Mouse (Mus musculus): ENCODE data around the gene Gm9821.
A peak's percentile ranks its signal among the peaks of the same experiment; 100 is the strongest.

The Gm9821 gene

DNA sequence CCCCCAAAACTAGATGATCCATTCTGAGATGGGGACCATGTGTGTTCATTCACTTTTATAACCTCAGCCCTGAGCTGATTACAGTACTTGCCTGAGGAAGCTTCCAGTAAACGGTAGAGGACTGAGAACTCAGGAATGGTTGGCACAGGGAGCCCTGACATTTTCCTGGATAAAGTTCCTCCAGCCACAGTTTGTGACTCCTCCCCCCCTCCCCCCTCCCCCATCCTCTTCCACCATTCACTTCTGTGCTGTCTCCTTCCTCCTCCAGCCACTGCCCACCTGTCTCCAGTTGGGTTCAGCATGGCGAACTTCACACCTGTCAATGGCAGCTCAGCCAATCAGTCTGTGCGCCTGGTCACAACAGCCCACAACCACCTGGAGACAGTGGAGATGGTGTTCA, 18.6 kb upstream of the Gm9821 start, which contains the start of gene Chrm4:
Chrm4 (plus strand) TSS at position 301 of the 400 bp plus-strand sequence.
- no peak for DNase-seq (ENCODE audit: low spot score in 2 of 2)

DNA sequence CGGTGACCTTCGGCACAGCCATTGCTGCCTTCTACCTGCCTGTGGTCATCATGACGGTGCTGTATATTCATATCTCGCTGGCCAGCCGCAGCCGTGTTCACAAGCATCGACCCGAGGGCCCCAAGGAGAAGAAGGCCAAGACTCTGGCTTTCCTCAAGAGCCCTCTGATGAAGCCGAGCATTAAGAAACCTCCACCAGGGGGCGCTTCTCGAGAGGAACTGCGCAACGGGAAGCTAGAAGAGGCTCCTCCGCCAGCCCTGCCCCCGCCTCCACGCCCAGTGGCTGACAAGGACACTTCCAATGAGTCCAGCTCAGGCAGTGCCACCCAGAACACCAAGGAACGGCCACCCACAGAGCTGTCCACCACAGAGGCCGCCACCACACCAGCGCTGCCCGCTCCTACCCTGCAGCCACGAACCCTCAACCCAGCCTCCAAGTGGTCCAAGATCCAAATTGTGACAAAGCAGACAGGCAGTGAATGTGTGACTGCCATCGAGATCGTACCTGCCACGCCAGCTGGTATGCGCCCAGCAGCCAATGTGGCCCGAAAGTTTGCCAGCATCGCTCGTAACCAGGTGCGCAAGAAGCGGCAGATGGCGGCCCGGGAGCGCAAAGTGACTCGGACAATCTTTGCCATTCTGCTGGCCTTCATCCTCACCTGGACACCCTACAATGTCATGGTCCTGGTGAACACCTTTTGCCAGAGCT, 17.5 kb upstream of the Gm9821 start:
- peak in 1 of 2 experiments; percentile 80 for DNase-seq (ENCODE audit: low spot score in 2 of 2)

DNA sequence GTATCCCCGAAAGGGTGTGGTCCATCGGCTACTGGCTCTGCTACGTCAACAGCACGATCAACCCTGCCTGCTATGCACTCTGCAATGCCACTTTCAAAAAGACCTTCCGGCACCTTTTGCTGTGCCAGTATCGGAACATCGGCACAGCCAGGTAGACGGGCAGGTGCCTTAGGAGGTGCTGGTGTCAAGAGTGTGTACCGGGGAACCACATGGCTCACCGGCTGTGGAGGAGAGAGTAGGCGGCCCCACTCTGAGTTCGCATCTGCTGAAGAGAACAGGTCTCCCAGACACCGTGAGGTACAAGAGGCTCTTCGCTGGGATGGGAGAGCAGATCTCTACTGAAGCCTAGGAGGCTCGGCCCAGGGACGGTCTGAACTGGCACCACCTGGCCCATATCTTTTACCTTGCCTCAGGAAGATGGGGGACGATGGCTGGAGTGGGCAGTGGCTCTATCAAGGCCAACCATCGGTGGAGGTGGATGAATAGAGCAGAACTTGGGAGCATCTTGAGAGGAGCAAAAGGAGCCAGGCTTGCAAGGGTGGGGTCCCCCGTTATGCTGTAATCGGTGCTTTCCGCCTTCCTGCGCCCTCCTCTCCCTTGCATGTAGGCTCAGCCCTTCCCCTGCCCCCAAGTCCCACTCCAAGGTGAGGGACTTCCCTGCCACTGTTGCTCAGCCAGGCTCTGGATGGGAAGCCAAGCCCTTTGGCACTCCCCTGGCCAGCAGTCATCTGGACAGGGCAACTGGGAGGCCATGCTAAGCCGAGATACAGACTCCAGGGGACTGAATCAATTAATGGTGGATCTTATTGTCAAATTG, 16.8 kb upstream of the Gm9821 start:
- no peak for DNase-seq (ENCODE audit: low spot score in 2 of 2)

DNA sequence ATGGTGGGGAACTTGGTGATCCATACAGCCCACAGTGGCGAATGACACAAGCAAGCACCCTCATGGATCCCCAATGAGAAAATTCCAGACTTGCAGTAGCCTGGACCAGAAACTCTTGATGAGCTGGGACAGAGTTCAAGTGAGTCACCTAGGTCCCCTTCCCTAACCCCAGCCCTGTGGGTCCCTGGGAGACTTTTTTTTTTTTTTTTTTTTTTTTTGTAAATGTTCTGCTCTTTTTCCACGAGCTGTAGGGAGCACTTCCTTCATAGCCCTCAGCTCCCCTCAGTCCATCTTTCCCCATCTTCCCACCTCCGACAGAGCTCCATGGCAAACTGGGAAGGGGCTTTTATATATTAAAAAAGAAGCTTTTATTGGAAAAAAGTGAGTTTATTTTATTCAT, 16.0 kb upstream of the Gm9821 start:
- DNase-seq (ENCODE audit: low spot score in 2 of 2): no peak

DNA sequence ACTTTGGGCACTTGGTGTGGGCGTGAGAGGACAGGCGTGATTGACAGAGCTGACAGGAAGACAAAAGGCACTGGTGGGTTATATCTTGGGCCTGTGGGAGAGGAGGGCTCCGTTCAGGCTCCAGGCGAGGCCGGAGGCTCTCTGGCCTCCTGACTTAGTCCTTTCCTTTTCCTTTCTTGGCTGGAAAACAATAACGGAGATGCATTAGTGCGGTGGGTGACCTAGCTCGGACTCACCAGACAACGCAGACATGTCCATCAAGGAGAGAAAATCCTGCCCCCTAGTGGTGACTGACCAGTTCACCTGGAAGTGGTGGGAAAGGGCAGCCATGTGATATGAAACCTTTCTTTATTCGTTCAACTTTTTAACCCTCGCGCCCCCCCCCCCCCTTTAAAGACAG, 15.6 kb upstream of the Gm9821 start:
- DNase-seq (ENCODE audit: low spot score in 2 of 2): peak in 1 of 2 experiments; percentile 75

DNA sequence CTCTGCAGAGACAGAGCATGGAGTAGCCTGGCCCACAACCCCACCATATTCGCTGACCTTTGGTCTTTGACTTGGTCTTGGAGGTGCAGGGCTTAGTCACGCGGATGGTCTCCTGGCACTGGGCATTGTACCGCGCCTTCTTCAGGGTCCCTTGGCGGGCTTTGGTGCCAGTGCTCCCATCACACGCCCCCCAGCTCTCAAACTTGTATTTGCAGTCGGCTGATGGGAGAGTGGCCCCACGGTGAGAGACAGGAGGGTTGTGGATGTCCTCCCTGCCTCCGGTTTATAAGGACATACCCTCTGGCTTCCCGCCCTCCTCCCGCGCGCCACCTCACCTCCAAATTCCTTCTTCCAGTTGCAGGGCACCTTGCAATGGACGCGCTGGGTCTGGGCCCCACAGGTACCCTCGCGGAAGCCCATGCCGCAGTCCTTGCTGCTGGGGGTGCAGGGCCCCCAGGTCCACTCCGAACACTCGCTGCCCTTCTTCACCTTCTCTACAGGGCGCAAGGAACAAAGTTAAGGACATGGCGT, 14.7 kb upstream of the Gm9821 start:
- no peak for DNase-seq (ENCODE audit: low spot score in 2 of 2)

DNA sequence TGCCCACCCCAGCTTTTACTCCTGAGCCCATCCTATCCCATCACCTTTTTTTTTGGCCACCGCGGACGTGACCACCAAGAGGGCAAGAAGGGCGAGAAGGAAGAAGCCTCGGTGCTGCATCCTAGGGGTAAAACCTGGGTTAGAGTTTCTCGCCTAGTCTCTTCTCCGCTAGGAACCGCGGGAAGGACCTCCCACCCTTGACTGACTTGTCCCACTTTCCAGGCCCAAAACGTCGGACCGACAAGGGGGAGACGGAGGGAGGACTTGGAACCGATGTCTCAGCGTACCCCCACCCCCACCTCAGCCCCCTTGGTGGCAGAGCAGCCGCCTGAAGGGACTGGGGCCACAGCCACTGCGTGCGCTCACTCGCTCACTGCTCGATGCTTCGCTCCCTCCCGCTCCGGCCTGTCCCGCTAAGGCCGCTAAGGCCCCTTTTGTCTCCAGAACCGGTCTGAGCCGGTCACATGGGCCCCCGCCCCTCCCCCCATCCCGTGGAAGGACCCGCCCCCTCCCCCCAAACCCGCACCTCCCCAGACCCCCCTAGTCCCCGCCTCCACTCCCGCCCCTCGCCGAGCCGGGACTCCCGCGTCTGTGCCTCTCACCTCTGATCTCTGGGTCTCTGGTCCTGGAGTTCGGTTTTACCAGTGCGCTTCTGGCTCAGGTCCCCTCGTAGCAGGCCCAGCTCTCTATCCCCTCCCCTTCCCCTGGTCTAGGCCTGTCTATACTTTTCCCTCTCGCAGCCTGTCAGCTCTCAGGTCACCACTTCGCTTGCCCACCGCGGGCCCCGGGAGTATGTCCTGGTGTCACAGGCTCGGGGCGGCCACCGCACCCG, 14.0 kb upstream of the Gm9821 start:
- peak in 1 of 2 experiments; percentile 66 for DNase-seq (ENCODE audit: low spot score in 2 of 2)

DNA sequence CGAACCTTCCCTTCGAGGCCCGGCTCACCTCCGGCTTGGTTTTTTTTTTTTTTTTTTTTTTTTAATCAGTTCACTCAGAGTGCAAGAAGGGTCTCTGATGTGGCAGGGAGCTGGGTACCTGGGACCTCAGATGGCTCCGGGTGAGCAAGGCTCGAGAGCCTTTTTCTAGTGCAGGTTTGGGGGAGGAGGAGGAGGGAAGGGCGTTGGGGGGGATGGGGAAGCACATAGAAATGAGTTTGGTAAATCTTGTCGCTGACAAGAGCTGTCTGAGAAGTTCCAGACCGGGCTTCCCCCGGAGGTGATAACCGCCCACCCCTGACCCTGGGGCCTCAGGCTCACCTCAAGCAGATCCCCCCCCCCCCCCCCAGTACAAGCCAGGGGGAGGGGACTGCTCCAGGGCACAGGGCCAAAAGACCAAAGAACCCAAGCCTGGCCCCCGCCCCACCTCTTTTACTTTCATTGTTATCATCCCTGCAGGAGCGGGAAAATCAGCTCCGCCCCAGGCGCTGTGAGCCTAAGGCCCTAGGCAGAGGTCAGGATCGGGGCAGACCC, 13.3 kb upstream of the Gm9821 start, which contains the start of gene Mdk:
Mdk (minus strand) TSS at position 138 of the 552 bp plus-strand sequence.
- no peak for DNase-seq (ENCODE audit: low spot score in 2 of 2)

DNA sequence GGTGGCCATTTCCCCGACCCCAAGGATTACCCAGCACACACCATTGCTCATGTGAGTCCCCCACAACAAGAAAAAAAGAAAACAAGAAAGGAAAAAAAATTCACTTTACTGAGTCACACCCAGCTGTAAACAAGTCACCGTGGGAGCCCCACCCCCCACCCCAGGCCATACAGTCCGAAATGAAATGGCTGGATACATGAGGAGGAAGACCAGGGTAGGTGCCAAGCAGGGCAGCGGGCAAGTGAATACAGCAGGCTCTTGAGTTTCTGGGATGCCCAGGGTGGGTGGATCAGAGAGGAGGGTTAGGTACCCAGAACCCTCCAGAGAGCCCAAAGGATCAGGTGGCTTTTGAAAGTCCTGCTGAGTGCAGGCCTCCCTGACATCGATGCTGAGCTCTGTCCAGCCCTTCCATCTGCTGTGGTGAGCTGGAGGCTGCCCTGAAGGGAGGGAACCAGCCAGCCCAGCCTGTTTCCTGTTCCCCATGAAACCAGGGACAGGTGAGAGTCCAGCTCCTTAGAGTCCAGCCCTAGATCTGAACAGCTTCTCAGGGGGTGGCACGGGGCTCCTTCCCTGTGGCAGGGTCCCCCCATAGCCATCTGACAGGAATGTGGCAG, 12.7 kb upstream of the Gm9821 start:
- no peak for DNase-seq (ENCODE audit: low spot score in 2 of 2)

DNA sequence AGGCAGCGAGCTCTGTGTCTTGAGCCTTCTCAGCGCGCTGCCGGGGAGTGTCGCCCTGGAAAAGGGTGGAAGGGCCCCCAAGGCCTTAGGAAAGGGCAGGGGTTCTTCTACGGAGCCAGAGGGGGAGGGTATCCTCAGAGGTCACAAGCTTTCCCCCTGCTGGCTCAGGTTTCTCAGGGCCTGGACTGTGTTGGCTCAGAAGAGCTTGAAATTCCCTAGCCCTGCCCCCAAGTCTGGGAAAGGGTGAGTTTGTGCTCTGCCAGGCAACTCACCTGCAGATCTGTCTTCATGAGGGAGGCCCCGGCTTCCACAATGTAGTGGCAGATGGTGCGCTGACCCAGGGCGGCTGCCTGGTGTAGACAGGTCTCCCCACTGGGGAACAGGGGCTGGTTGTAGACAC, 12.0 kb upstream of the Gm9821 start:
- no peak for DNase-seq (ENCODE audit: low spot score in 2 of 2)

DNA sequence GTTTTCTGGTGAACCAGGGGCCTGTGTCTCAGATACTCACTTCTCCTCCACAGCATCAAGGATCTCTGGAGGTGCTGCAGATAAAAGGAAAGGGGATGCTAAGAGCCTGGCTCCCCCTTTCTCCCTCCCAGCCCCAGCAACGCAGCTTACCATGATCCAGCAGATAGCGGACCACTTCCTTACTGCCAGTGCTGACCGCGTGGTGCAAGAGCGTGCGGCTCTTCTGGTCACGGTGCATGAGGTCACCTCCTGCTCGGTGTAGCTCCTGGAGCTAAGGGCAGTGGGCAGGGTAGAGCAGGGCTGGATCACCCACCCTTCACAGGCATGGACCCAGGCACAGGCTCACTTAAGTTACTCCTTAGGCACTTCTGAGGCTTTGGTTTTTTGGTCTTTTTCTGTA, 11.5 kb upstream of the Gm9821 start:
- no peak for DNase-seq (ENCODE audit: low spot score in 2 of 2)

DNA sequence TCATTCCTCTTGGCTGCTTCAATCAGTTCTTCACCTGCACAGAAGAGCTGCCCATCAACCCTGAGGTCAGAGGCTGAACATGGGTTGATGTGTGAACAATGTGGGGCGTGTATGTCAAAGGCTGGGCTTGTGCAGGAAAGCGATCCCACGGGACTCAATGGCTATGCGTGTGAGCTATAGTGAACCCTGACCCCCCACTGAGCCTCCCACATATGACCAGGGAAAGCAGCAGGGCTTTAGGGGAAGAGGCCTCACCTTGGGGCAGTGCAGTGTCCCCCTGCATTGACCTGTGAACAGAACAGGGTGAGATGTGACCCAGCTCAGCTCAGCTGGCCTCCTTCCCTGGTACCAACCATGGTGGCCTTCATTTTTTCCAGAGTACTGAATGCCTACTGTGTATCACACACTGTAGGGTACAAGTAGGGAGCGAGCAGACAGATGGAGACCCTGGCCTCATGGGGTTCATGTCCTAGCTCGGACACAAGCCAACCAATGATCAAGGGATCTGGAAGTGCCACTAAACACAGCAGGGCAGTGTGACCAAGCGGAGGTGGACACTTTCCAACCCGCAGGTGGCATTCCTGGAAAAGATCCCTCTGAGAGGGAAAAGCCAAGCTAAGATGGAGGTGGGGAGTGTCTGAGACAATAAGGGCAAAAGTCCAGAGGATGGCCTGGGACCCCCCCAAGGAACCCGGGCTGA, 10.5 kb upstream of the Gm9821 start:
- no peak for DNase-seq (ENCODE audit: low spot score in 2 of 2)

DNA sequence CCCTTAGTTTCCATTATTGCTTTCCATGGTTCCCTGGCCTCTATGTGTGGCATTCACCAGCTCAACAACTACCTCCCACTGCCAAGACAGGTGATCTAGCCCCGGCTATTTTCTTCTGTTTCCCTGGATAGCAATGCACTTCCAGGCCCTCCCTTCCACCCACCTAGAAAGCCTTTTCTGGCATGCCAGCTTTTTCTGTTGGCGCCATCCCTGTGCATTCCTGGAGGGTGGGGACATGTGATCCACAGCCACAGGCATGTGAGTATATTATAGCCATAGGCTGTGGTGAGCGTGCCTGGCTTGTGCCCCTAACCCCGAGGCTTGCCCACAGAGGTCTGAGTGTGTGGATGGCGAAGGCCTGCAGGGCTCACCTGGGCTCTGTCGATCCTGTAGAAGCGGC, 9.3 kb upstream of the Gm9821 start:
- no peak for DNase-seq (ENCODE audit: low spot score in 2 of 2)

DNA sequence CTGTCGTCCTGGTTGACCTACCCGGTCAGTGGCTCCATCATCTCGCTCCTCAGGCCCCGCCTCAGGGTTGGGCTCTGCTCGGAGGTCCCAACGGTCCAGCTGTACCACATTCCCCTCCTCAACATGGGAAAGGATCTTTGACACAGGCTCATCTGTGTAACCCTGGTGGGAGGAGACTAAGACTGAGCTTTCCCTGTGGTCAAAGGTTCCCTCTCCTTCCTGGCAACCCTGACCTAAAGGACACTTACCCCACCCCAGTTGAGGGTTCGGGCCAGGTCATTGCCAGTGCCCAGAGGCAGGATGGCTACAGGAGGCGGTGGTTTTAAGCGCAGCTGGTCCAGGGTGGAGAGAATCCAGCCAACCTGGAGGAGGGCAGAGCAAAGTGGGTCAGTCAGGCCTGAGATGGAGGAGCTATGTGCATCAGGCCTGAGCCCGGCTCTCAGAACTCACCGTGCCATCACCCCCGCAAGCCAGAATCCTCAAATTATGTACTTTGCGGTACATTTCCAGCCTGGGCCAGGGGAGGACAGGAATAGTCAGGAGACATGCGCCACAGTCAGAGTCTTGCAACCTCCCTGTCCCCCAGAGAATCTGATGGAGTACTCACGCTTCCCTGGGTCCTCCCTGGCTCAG, 6.1 kb upstream of the Gm9821 start:
- DNase-seq (ENCODE audit: low spot score in 2 of 2): no peak

DNA sequence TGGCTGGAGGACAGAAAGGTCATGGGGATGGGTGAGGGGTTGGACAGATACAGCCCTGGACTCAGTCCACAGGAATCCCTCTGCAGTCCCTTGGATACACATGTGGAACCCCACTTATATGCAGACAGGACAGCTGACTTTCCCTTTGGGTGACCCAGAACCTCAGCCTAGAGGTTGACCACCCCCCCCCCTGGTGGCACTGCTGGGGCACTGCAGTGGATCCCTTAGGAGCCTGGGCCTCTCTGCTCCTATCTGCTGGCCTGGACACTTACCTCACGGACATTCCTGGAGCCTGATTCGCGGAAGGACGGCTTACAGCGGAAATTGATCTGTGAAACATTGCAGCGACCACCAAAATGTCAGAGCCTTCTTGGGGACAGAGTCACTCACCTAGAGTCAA, 3.1 kb upstream of the Gm9821 start:
- no peak for DNase-seq (ENCODE audit: low spot score in 2 of 2)

DNA sequence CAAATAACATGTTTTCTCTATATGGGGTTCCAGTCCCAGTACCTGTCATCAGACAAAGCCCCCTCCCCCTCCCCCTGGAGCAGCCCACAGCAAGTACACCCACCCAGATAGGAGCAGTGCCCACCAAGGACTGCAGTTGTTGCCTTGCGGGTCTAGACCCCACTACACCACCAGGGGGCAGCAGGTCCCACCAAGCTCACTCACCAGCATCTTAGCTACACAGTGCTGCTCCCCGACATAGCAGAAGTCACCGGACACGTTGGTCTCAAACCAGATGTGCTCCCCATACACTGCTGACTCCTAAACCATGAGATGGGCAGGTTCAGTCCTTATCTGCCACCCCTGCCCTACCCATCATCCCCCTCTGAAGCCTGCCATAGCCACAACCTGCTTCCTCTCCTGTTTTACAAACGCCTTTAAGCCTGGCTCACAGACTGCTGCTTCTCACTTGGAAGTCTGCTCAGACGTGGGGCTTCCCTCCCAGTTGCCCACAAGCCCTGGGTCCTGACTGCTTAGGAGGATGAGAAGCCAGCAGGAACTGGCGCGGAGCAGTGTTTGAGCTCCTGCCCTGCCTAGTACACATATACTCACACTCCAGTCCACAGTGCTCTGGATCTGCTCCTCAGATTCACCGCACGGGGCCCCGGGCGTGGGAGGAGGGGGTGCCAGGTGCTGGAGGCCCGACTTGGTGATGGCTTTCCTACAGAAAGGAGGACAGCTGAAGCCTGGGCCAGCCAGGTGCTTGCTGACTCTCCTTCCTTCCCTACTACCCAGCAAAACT, 1.1 kb upstream of the Gm9821 start:
- peak; percentile 87 for DNase-seq (ENCODE audit: low spot score in 2 of 2)

DNA sequence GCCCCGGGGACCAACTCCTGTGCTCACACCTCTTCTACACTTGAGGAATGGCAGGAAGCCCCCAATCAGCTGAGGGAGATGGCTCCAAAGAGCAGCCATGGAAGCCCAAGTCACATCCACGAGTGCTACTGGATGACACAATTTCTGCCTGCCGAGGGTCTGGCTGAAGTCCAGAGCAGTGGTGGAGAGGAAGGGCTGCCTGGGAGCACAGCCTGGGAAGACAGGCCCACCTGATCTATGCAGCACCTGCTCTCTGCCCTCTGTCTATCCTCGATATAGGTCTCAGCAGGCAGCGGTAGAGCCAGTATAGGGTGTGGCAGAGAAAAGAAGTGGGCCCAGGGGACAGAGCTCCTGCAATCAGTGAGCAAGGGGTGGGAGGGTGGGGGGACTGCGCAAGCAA, 1.3 kb downstream of the Gm9821 start:
- DNase-seq (ENCODE audit: low spot score in 2 of 2): no peak

DNA sequence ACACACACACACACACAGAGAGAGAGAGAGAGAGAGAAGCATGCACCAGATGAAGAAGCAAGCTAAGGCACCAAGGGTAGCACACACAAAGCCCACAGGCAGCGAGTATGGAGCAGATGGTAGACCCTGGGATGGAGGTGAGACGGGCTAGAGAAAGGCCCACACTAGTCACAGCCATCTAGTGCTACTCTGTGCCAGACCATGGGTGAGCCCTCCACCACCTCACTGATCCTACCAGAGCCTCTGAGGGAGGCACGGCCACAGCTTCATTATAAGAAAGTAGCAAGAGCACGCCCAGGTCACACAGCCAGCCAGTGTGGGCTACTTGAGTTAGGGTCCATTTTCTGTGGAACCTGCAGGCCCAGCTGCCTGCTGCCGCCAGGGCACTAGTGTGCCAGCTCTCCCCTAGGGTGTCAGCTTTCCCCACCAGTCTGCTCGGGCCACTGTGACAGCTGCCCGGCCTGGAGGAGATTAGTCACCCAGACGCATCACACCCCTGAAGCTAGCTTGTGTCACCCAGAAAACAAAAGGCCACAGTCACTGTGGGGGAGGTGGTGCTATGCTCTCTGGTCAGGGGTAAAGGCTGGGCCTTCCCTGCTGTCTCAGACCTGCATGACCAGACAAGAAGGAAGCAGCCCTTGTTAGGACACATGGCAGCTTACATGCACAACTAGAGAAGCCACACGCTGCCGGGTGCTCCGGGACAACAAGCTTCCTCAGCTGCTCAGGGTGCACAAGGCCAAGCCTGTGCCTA, 2.1 kb downstream of the Gm9821 start:
- DNase-seq (ENCODE audit: low spot score in 2 of 2): no peak

DNA sequence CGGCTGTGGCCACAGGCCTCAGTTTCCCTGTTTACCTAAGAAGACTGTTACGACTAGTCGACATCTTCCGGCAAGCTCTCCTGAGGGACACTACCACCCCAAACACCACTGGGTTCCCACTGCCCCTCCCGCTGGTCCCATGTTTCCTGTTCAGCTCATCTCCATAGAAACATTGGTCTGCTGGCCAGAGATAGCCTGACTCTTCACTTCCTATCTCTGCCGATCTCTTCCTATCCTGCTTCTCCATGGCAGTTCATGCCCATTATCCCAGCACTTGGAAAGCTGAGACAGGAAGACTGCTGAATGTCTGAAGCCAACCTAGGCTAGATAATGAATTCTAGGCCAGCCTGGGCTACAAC, 2.6 kb downstream of the Gm9821 start:
- DNase-seq (ENCODE audit: low spot score in 2 of 2): no peak

Data from cerebellum, postnatal 4 days (tissue).